Mouse (Mus musculus) lung, adult 2 months (tissue): ENCODE results near the gene Cbarp.

Source experiments
- CTCF ChIP-seq: fragments of 200-500 bp; IDR thresholded peaks from 2 replicates; pipeline ENCODE4 v1.5.1; 2011; ENCODE audit warnings: mild to moderate bottlenecking, low read length, control low read depth; ENCODE audit not compliant: insufficient read depth
- POLR2A ChIP-seq: fragments of 200-500 bp; IDR thresholded peaks from 2 replicates; pipeline ENCODE4 v1.6.1; 2011; ENCODE audit warnings: low read depth, mild to moderate bottlenecking, control low read depth, low read length, borderline replicate concordance; ENCODE audit errors: extremely low read depth

GRCm38 (mm10) chr10:80133226-80133849, 7.3 kb downstream of the Cbarp start:
- TF ChIP-seq POLR2A (no peak), CTCF (no peak)
